Mouse (Mus musculus) urinary bladder, postnatal 14 days (tissue): ENCODE data around the gene Fthl17e.
A peak's percentile ranks its signal among the peaks of the same experiment; 100 is the strongest.
"Not testable (repeated sequence)": the region's sequence is repeated elsewhere in the genome, so short reads cannot be mapped to it uniquely, and the experiment has no call there.

Experiments used
- DNase-seq: peaks from one replicate; pipeline ENCODE4 v3.0.0; 2021; ENCODE audit warnings: low spot score

Gene Fthl17e

GRCm38 (mm10) chrX:9033193-9033592, at the start of gene Fthl17e:
TSS of gene Fthl17e (plus strand) at chrX:9033493.
- DNase-seq = not testable (repeated sequence)

- not testable (repeated sequence) for DNase-seq
Measured at GRCm38 (mm10) chrX:8986655-8987054, 46.6 kb upstream of the Fthl17e start, which contains the start of gene Fthl17d. TSS of gene Fthl17d (minus strand) at chrX:8986755.

GRCm38 (mm10) chrX:9016079-9016478, 17.2 kb upstream of the Fthl17e start:
- DNase-seq = no peak

- no peak for DNase-seq
Measured at GRCm38 (mm10) chrX:9019481-9019880, 13.8 kb upstream of the Fthl17e start.

- DNase-seq = not testable (repeated sequence)
Measured at GRCm38 (mm10) chrX:9041611-9042010, 8.3 kb downstream of the Fthl17e start.

- peak; percentile 50 for DNase-seq
Measured at GRCm38 (mm10) chrX:9060952-9061351, 27.7 kb downstream of the Fthl17e start.

GRCm38 (mm10) chrX:9062101-9062500, 28.8 kb downstream of the Fthl17e start:
- DNase-seq = no peak

GRCm38 (mm10) chrX:9062715-9063114, 29.4 kb downstream of the Fthl17e start, which contains the start of gene Fthl17f:
TSS of gene Fthl17f (plus strand) at chrX:9063015.
- not testable (repeated sequence) for DNase-seq

- DNase-seq = peak; percentile 78
Measured at GRCm38 (mm10) chrX:9077699-9078098, 44.4 kb downstream of the Fthl17e start.
